13 mouse cellular contexts compared by ENCODE assay signal in the genomic region with DNA sequence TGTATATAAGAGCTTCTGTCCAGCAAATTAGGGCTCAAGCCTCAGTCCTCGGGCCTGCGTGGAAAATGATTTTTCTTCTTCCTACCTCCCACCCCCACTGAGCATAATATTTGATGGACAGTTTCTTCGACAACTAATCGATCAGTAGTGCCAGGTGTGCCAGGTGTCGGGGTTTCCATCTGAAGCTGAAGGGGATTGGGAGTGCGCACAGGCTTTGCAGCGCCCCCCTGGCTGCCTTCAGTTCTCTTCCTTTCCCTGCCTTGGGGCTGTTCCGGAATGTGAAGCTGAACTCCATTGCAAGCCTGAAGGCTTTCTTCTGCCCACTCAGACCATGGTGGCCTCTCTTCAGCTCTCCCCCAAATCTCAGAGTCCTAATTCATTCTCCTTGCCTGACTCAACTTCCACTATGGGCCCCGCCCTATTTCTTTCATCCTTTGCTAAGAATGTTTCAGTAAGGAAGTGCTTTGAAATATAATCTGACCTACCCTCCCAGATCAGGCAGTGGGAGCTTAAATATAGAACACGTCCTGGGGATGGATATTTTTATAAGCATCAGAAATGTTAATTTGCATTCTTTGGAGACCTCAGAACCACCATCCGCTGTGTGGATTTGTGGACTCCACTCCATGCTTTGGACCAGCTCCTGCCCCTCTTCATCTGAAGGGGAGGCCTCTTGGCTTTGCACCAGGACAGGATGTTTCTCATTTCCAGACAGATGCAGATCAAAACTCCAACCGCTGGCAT.
DNase-seq lines count a peak whose midpoint lies in the region; ATAC-seq and TF ChIP-seq lines count a peak whose summit lies in the region.
"Had no signal": no experiment of that assay in that cellular context is flagged by ENCODE, and none has a peak within 500 bp of the region (broad histone marks: within the 10 kb centered on the region; RNA-seq: fewer than 3 reads in every experiment).

No protein-coding gene starts in this region.

- no peak for DNase-seq in heart, adult 2 months
- no peak for DNase-seq in neural tube, embryonic 10.5 days (ENCODE audit: extremely low spot score, low spot score)
- peak; percentile 67 for DNase-seq in limb, embryonic 14.5 days (ENCODE audit: low spot score)
- DNase-seq in right cerebral cortex, postnatal 10 days (ENCODE audit: low spot score in 2 of 2), result no peak
- no peak for DNase-seq in liver, embryonic 11.5 days (ENCODE audit: low spot score)
- DNase-seq in spleen, postnatal 36 days (ENCODE audit: low spot score in 2 of 2), result no peak
- DNase-seq: cerebellum, adult 11-12 months; right cerebral cortex, postnatal 25 days had no signal

- H3K27me3 ChIP-seq in heart, embryonic 13.5 days (replicated peaks), result no peaks in the 10 kb centered on the region
- H3K27me3 ChIP-seq in heart, adult 2 months (ENCODE audit: control insufficient read depth, insufficient read depth, low read length), result no peaks in the 10 kb centered on the region
- no peaks in the 10 kb centered on the region for H3K27me3 ChIP-seq in neural tube, embryonic 13.5 days
- no peaks in the 10 kb centered on the region for H3K27me3 ChIP-seq in limb, embryonic 14.5 days (ENCODE audit: control insufficient read depth, insufficient read depth, low read length)
- H3K27me3 ChIP-seq in liver, embryonic 11.5 days (replicated peaks; ENCODE audit: control insufficient read depth, insufficient read depth, low read length), result no peaks in the 10 kb centered on the region
- H3K27me3 ChIP-seq: forebrain, embryonic 13.5 days; heart, embryonic 15.5 days; liver, embryonic 15.5 days had no signal

- H3K36me3 ChIP-seq in heart, embryonic 13.5 days, result no peaks in the 10 kb centered on the region
- H3K36me3 ChIP-seq in heart, adult 2 months (ENCODE audit: control insufficient read depth, insufficient read depth, low read length), result no peaks in the 10 kb centered on the region
- H3K36me3 ChIP-seq in neural tube, embryonic 13.5 days, result no peaks in the 10 kb centered on the region
- no peaks in the 10 kb centered on the region for H3K36me3 ChIP-seq in limb, embryonic 14.5 days (ENCODE audit: control insufficient read depth, insufficient read depth, low read length)
- no peaks in the 10 kb centered on the region for H3K36me3 ChIP-seq in liver, embryonic 11.5 days (ENCODE audit: control insufficient read depth, insufficient read depth, low read length)
- H3K36me3 ChIP-seq: heart, embryonic 15.5 days; liver, embryonic 15.5 days had no signal

- peak overlapping the region; percentile 11; the same call in 1 of the 2 replicates for H3K4me2 ChIP-seq in heart, embryonic 13.5 days
- no peak overlapping the region for H3K4me2 ChIP-seq in neural tube, embryonic 13.5 days
- H3K4me2 ChIP-seq in limb, embryonic 14.5 days (replicated peaks; ENCODE audit: low read depth, low read length, severe bottlenecking), result 0 out of 2 replicates have a peak overlapping the region, but pooled peaks have one; percentile 0
- H3K4me2 ChIP-seq in liver, embryonic 11.5 days, result no peak overlapping the region
- H3K4me2 ChIP-seq: forebrain, embryonic 13.5 days; heart, embryonic 15.5 days; liver, embryonic 15.5 days had no signal

- H3K27ac ChIP-seq in heart, embryonic 13.5 days (replicated peaks), result 0 out of 2 replicates have a peak overlapping the region, but pooled peaks have one; percentile 15
- no peak overlapping the region for H3K27ac ChIP-seq in heart, adult 2 months
- peak overlapping the region; percentile 80 for H3K27ac ChIP-seq in neural tube, embryonic 13.5 days (replicated peaks)
- H3K27ac ChIP-seq in limb, embryonic 14.5 days (replicated peaks; ENCODE audit: low read depth, low read length), result no peak overlapping the region; the same call in 1 of the 2 replicates
- H3K27ac ChIP-seq in liver, embryonic 11.5 days (ENCODE audit: low read depth, low read length), result no peak overlapping the region
- H3K27ac ChIP-seq: heart, embryonic 15.5 days; liver, embryonic 15.5 days had no signal

- no peak overlapping the region for H3K4me3 ChIP-seq in heart, embryonic 13.5 days
- H3K4me3 ChIP-seq in heart, adult 2 months, result no peak overlapping the region
- H3K4me3 ChIP-seq in neural tube, embryonic 13.5 days, result no peak overlapping the region
- H3K4me3 ChIP-seq in limb, embryonic 14.5 days (replicated peaks; ENCODE audit: low read length), result no peak overlapping the region
- no peak overlapping the region for H3K4me3 ChIP-seq in liver, embryonic 11.5 days (ENCODE audit: low read depth, low read length)
- H3K4me3 ChIP-seq: forebrain, embryonic 13.5 days; heart, embryonic 15.5 days; liver, embryonic 15.5 days had no signal

- TF ChIP-seq EP300 in heart, adult 2 months (IDR thresholded peaks at IDR 0.05; ENCODE audit: insufficient read depth, low read depth, low read length), result no peak

- no peak overlapping the region for H3K9ac ChIP-seq in heart, embryonic 13.5 days
- H3K9ac ChIP-seq in heart, adult 2 months (ENCODE audit: low read depth, low read length), result no peak overlapping the region
- H3K9ac ChIP-seq in neural tube, embryonic 13.5 days, result no peak overlapping the region
- no peak overlapping the region for H3K9ac ChIP-seq in limb, embryonic 14.5 days (ENCODE audit: low read depth, low read length, severe bottlenecking)
- H3K9ac ChIP-seq in liver, embryonic 11.5 days (ENCODE audit: low read depth, low read length), result no peak overlapping the region
- H3K9ac ChIP-seq: forebrain, embryonic 13.5 days; heart, embryonic 15.5 days; liver, embryonic 15.5 days had no signal

- no peaks in the 10 kb centered on the region for H3K9me3 ChIP-seq in heart, embryonic 13.5 days
- no peaks in the 10 kb centered on the region for H3K9me3 ChIP-seq in neural tube, embryonic 13.5 days
- H3K9me3 ChIP-seq in limb, embryonic 14.5 days (ENCODE audit: control insufficient read depth, low read length), result no peaks in the 10 kb centered on the region
- no peaks in the 10 kb centered on the region for H3K9me3 ChIP-seq in liver, embryonic 11.5 days (ENCODE audit: control insufficient read depth, low read length)
- H3K9me3 ChIP-seq: forebrain, embryonic 13.5 days; heart, embryonic 15.5 days; liver, embryonic 15.5 days had no signal

- H3K4me1 ChIP-seq in heart, embryonic 13.5 days, result peaks cover 23% of the 10 kb centered on the region
- H3K4me1 ChIP-seq in heart, adult 2 months (ENCODE audit: control insufficient read depth, insufficient read depth, low read length), result peaks cover 1% of the 10 kb centered on the region; the same call in 1 of the 2 replicates
- peaks cover 34% of the 10 kb centered on the region for H3K4me1 ChIP-seq in neural tube, embryonic 13.5 days (replicated peaks)
- H3K4me1 ChIP-seq in limb, embryonic 14.5 days (ENCODE audit: control insufficient read depth, insufficient read depth, low read length), result peaks cover 27% of the 10 kb centered on the region
- no peaks in the 10 kb centered on the region for H3K4me1 ChIP-seq in liver, embryonic 11.5 days (replicated peaks; ENCODE audit: control insufficient read depth, insufficient read depth, low read length)
- H3K4me1 ChIP-seq: liver, embryonic 15.5 days had no signal

- TF ChIP-seq CTCF in heart, adult 2 months (IDR thresholded peaks at IDR 0.05), result no peak

- ATAC-seq in heart, embryonic 13.5 days (ENCODE audit: extremely low read depth, insufficient number of reproducible peaks, low FRiP score, low TSS enrichment), result no peak
- ATAC-seq in neural tube, embryonic 13.5 days (ENCODE audit: low read depth), result no peak
- ATAC-seq in limb, embryonic 14.5 days (ENCODE audit: low FRiP score, low read depth), result peak; percentile 71
- no peak for ATAC-seq in liver, embryonic 11.5 days (replicated peaks; ENCODE audit: low FRiP score)

- WGBS in heart, embryonic 13.5 days, result 57% methylated on average over 12 of the region's 12 CpGs
- 64% methylated on average over 12 of the region's 12 CpGs for WGBS in heart, adult 2 months
- 78% methylated on average over 12 of the region's 12 CpGs for WGBS in neural tube, embryonic 13.5 days
- 36% methylated on average over 12 of the region's 12 CpGs for WGBS in limb, embryonic 14.5 days
- 70% methylated on average over 12 of the region's 12 CpGs for WGBS in liver, embryonic 11.5 days

- intact Hi-C loops in heart, adult 2 months (cut with DNase I), result no loop called here

- no peaks in the 10 kb centered on the region for H3K79me2 ChIP-seq in heart, adult 2 months (replicated peaks; ENCODE audit: control insufficient read depth, insufficient read depth, low read length)

- no peak for TF ChIP-seq POLR2A in heart, adult 2 months (IDR thresholded peaks at IDR 0.05; ENCODE audit: insufficient read depth, low read depth, low read length)
- no peak for TF ChIP-seq POLR2A in limb, embryonic 14.5 days (IDR thresholded peaks at IDR 0.05; ENCODE audit: borderline replicate concordance, extremely low read depth, insufficient read depth, insufficient read length)

Comparison
In these comparisons a context has a peak if more than half of its experiments do, and no peak if none do; other contexts are left out.
1. H3K27ac ChIP-seq: peak in heart, embryonic 13.5 days (single experiment) and neural tube, embryonic 13.5 days (single experiment); none in heart, adult 2 months (single experiment), limb, embryonic 14.5 days (single experiment) and liver, embryonic 11.5 days (single experiment).
2. H3K4me2 ChIP-seq: peak in heart, embryonic 13.5 days (single experiment) and limb, embryonic 14.5 days (single experiment); none in neural tube, embryonic 13.5 days (single experiment) and liver, embryonic 11.5 days (single experiment).